Mouse (Mus musculus): ENCODE measurements at regions not wholly inside any gene's neighbourhood (a gene's known extent, or its start where the extent isn't known, plus 50 kb on each side); places are given as distances from the start of the nearest gene placed in this dataset.

DNA sequence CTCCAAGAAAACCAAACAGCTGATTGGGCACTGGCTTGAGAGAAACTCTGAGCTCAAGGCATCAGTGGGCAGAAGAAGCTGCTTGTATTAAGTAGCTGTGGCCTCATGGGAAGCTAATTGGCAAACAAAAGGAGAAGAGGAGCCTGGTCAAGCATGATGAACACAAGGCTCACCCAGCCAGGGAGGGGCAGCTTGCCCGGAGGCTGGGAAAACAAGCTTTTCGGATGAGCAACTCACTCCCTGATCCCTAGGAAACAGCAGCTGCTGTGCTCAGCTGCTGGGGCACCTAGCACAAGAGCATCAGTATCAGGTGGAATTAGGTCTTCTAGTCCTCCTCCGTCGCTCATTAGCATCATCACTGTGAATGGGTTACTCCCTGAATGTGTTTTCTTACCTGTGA, 405.6 kb upstream of the Kdm8 start:
- no peak overlapping the region for H3K27ac ChIP-seq (ENCODE audit: control insufficient read depth, low read depth, low read length)
- H3K9me3 ChIP-seq (replicated peaks; ENCODE audit: insufficient read depth, low read length), result no peaks in the 10 kb centered on the region
- no peaks in the 10 kb centered on the region for H3K36me3 ChIP-seq (ENCODE audit: control insufficient read depth in 1 of 2, insufficient read depth in 2 of 2, low read length in 2 of 2)
- no peaks in the 10 kb centered on the region for H3K27me3 ChIP-seq (ENCODE audit: control insufficient read depth in 1 of 2, insufficient read depth in 2 of 2, low read length in 2 of 2)
- H3K79me2 ChIP-seq (ENCODE audit: control insufficient read depth, insufficient read depth, low read length, poor library complexity), result no peaks in the 10 kb centered on the region
- H3K4me1 ChIP-seq (ENCODE audit: control insufficient read depth in 1 of 2, insufficient read depth in 2 of 2, low read length in 2 of 2), result no peaks in the 10 kb centered on the region
- H3K4me3 ChIP-seq (ENCODE audit: control insufficient read depth in 1 of 2, insufficient read depth in 1 of 2, low read depth in 2 of 2, low read length in 2 of 2), result no peak overlapping the region
- no peak for DNase-seq (ENCODE audit: low read depth, low spot score)
- H3K9ac ChIP-seq (ENCODE audit: control insufficient read depth, low read depth, low read length, poor library complexity, severe bottlenecking), result no peak overlapping the region
- no peak for TF ChIP-seq KAT2A (conservative IDR thresholded peaks at IDR 0.05; ENCODE audit: low read depth, low read length)
- TF ChIP-seq ZC3H11A (IDR thresholded peaks at IDR 0.05; ENCODE audit: low read depth, low read length), result no peak
- TF ChIP-seq EP300 (IDR thresholded peaks at IDR 0.05; ENCODE audit: low read depth in 1 of 2, low read length in 2 of 2), result no peak
- TF ChIP-seq NELFE (IDR thresholded peaks at IDR 0.05; ENCODE audit: low read depth, low read length), result no peak
- no peak for TF ChIP-seq SIN3A (IDR thresholded peaks at IDR 0.05; ENCODE audit: low read length)
- no peak for TF ChIP-seq GATA1 (IDR thresholded peaks at IDR 0.05; ENCODE audit: low read depth, low read length)
- no peak for TF ChIP-seq MEF2A (IDR thresholded peaks at IDR 0.05; ENCODE audit: extremely low read depth, insufficient replicate concordance, low read depth, low read length, poor library complexity, severe bottlenecking)
- no peak for TF ChIP-seq ZMIZ1 (IDR thresholded peaks at IDR 0.05; ENCODE audit: low read depth, low read length)
- TF ChIP-seq BHLHE40 (IDR thresholded peaks at IDR 0.05; ENCODE audit: borderline replicate concordance, low read depth, low read length), result no peak
- no peak for TF ChIP-seq ZKSCAN1 (IDR thresholded peaks at IDR 0.05; ENCODE audit: low read depth, low read length)
- TF ChIP-seq POLR2A (IDR thresholded peaks at IDR 0.05; ENCODE audit: control insufficient read depth in 1 of 2, insufficient read depth in 1 of 2, low read depth in 1 of 2, low read length in 2 of 2, poor library complexity in 1 of 2), result no peak
- TF ChIP-seq MXI1 (IDR thresholded peaks at IDR 0.05; ENCODE audit: low read depth, low read length), result no peak
- TF ChIP-seq ZNF384 (IDR thresholded peaks at IDR 0.05; ENCODE audit: low read depth, low read length), result no peak
- TF ChIP-seq CTCF (IDR thresholded peaks at IDR 0.05 in 2 of 3, conservative IDR thresholded peaks at IDR 0.05 in 1 of 3; ENCODE audit: control insufficient read depth in 1 of 3, insufficient read depth in 1 of 3, low read depth in 2 of 3, low read length in 3 of 3, poor library complexity in 1 of 3, severe bottlenecking in 1 of 3), result no peak
- TF ChIP-seq MAX (IDR thresholded peaks at IDR 0.05; ENCODE audit: low read length), result no peak
- TF ChIP-seq CHD1 (IDR thresholded peaks at IDR 0.05; ENCODE audit: low read depth, low read length), result no peak
- TF ChIP-seq TBP (IDR thresholded peaks at IDR 0.05; ENCODE audit: low read depth, low read length), result no peak
- TF ChIP-seq UBTF (IDR thresholded peaks at IDR 0.05; ENCODE audit: borderline replicate concordance, insufficient read depth, low read depth, low read length), result no peak
- TF ChIP-seq TCF12 (IDR thresholded peaks at IDR 0.05; ENCODE audit: low read depth, low read length), result no peak
- no peak for TF ChIP-seq SMC3 (IDR thresholded peaks at IDR 0.05; ENCODE audit: low read depth, low read length)

DNA sequence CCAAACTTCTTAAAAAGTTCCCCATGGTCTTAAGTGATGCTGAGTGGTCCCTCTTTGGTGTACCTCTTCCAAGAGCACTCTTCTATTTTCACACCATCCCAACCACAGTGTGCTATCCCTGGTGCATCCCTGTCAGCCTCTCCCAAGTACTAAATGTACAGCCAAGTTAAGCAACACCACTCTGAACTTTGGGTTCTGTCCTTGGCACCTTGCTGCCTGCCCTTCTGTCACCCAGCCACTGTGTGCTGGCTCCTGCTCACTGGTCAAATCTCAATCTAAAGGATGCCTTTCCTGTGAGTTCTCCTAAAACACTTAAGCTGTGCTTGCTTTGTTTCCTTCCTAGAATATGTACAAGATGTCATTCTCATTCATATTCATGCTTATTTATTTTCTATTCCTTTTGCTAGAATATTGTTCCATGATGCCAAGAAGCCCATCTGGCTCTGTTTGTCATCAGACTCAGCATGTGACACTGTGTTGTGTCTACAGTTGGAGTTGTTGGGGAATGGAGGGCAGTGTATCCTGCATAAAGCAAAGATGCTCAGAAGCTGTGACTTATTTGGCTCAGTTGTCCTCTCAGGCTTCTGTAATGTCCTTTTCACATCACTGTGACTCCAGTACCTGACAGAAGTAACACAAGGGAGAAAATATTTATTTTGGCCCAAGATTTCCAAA, 388.4 kb upstream of the Kdm8 start:
- no peaks in the 10 kb centered on the region for H3K36me3 ChIP-seq (ENCODE audit: control insufficient read depth in 1 of 2, insufficient read depth in 2 of 2, low read length in 2 of 2)
- TF ChIP-seq RCOR1 (IDR thresholded peaks at IDR 0.05; ENCODE audit: low read depth, low read length) (no peak), KAT2A (conservative IDR thresholded peaks at IDR 0.05; ENCODE audit: low read depth, low read length) (no peak), SMC3 (IDR thresholded peaks at IDR 0.05; ENCODE audit: low read depth, low read length) (no peak), BHLHE40 (IDR thresholded peaks at IDR 0.05; ENCODE audit: borderline replicate concordance, low read depth, low read length) (no peak), ZC3H11A (IDR thresholded peaks at IDR 0.05; ENCODE audit: low read depth, low read length) (no peak), POLR2AphosphoS2 (IDR thresholded peaks at IDR 0.05; ENCODE audit: low read length) (no peak), HCFC1 (IDR thresholded peaks at IDR 0.05; ENCODE audit: low read depth, low read length) (no peak), UBTF (IDR thresholded peaks at IDR 0.05; ENCODE audit: borderline replicate concordance, insufficient read depth, low read depth, low read length) (no peak), JUND (IDR thresholded peaks at IDR 0.05; ENCODE audit: low read depth, low read length) (no peak), GABPA (IDR thresholded peaks at IDR 0.05; ENCODE audit: low read depth, low read length) (no peak)
- no peaks in the 10 kb centered on the region for H3K9me3 ChIP-seq (replicated peaks; ENCODE audit: insufficient read depth, low read length)
- no peaks in the 10 kb centered on the region for H3K4me1 ChIP-seq (ENCODE audit: control insufficient read depth in 1 of 2, insufficient read depth in 2 of 2, low read length in 2 of 2)
- no peak overlapping the region for H3K4me3 ChIP-seq (ENCODE audit: control insufficient read depth in 1 of 2, insufficient read depth in 1 of 2, low read depth in 2 of 2, low read length in 2 of 2)
- no peaks in the 10 kb centered on the region for H3K27me3 ChIP-seq (ENCODE audit: control insufficient read depth in 1 of 2, insufficient read depth in 2 of 2, low read length in 2 of 2)
- H3K79me2 ChIP-seq (ENCODE audit: control insufficient read depth, insufficient read depth, low read length, poor library complexity), result no peaks in the 10 kb centered on the region
- no peak overlapping the region for H3K27ac ChIP-seq (ENCODE audit: control insufficient read depth, low read depth, low read length)
- H3K9ac ChIP-seq (ENCODE audit: control insufficient read depth, low read depth, low read length, poor library complexity, severe bottlenecking), result no peak overlapping the region
- DNase-seq (ENCODE audit: low read depth, low spot score), result no peak

All from MEL (cell line).